Mouse (Mus musculus) ovary, postnatal 10 days (tissue): ENCODE results near the gene Tmem19.
"Not testable (repeated sequence)": the region's sequence is repeated elsewhere in the genome, so short reads cannot be mapped to it uniquely, and the experiment has no call there.

Experiments used
- DNase-seq: peaks from one replicate; pipeline ENCODE4 v3.0.0; 2022; ENCODE audit warnings: low spot score

Gene Tmem19

GRCm38 (mm10) chr10:115348131-115348530 lies 14.2 kb downstream of the Tmem19 start:
- DNase-seq = no peak

DNA sequence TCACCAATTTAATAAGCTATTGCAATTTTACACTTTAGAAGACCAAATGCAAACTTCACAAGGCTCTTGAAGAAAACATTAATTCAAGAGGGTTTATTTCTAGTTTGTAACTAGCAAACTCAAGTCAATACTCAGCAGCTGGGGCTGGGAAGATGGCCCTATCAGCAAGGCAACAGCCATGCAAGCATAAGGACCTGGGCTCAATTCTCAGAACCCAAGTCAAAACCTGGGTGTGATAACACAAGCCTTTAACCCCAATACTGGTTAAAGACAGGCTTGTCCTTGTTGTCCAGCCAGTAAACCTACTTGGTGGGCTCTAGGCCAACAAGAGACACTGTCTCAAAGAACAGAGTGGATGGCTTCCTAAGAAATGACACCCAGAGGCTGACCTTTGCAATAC lies 15.9 kb downstream of the Tmem19 start:
- DNase-seq = no peak

DNA sequence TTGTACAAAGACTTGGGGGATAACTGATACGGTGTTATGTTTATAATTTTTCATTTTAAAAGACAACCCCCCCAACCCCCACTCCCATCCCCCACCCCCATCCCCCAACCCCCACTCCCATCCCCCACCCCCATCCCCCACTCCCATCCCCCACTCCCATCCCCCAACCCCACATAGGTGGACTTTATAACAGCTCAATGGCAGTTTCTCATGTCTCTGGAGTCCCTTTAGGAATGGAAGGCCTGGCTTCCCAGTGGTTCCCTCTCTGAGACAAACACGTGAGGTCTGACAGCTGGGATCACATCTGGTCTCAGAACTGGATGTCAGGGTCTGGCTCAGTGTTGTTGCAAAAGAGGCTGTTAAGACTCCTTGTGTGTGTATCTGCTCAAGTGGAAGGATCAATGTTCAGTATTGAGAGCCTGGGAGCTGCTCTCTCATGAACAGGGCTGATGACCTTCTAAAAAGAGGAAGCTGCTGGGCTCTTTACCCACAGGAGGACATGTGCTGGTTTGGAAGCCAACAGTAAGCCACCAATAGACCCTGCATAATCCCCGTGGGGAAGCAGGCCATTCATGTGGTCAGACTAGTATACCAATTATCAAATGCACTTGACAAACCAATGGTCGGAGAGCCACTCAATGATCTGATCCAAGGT lies 19.4 kb downstream of the Tmem19 start:
- no peak for DNase-seq

GRCm38 (mm10) chr10:115339820-115340328 lies 22.4 kb downstream of the Tmem19 start:
- DNase-seq = no peak

DNA sequence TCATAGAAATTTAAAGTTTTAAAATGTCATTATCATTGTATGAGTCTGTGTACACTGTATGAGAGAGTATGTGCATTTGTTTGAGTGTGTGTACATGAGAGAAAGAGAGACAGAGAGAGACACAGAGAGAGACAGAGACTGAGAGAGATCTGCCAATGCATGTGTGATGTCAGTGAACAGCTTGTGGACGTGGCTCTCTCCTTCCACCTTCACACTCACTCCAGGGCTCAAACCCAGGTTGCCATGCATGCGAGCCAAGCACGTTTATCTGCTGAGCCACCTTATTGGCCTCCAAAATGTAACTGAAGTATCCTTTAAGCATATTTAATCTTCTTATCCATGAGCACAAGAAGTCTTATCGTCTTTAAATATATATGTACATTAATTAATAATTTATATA lies 25.4 kb downstream of the Tmem19 start:
- DNase-seq = no peak

- no peak for DNase-seq
Observed at GRCm38 (mm10) chr10:115333528-115333927, 28.8 kb downstream of the Tmem19 start.

- no peak for DNase-seq
Observed at GRCm38 (mm10) chr10:115332997-115333396, 29.3 kb downstream of the Tmem19 start.

- no peak for DNase-seq
Observed at GRCm38 (mm10) chr10:115332420-115332952, 29.8 kb downstream of the Tmem19 start.

DNA sequence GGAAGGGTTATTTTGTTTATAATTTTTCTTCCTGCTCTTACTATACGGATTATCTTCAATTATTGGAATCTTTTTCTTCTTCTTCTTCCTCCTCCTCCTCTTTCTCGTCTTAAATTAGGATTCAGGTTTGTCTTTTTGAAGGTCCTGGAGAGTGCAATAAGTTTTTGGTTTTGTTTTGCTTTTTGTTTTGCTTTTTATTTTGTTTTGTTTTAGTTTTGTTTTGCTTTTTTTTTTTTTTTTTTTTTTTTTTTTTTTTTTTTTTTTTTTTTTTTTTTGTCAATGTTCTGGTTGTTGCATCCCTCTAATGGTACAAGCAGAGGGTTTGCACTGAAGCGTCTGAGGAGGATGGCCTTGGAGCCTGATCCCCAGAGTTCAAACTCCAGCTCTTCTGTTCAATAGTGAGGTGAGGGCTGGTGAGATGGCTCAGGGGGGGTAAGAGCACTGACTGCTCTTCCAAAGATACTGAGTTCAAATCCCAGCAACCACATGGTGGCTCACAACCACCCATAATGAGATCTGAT lies 33.2 kb downstream of the Tmem19 start:
- no peak for DNase-seq

GRCm38 (mm10) chr10:115328514-115328913 lies 33.8 kb downstream of the Tmem19 start:
- DNase-seq = no peak

GRCm38 (mm10) chr10:115323295-115323694 lies 39.0 kb downstream of the Tmem19 start:
- DNase-seq = peak; percentile 17

DNA sequence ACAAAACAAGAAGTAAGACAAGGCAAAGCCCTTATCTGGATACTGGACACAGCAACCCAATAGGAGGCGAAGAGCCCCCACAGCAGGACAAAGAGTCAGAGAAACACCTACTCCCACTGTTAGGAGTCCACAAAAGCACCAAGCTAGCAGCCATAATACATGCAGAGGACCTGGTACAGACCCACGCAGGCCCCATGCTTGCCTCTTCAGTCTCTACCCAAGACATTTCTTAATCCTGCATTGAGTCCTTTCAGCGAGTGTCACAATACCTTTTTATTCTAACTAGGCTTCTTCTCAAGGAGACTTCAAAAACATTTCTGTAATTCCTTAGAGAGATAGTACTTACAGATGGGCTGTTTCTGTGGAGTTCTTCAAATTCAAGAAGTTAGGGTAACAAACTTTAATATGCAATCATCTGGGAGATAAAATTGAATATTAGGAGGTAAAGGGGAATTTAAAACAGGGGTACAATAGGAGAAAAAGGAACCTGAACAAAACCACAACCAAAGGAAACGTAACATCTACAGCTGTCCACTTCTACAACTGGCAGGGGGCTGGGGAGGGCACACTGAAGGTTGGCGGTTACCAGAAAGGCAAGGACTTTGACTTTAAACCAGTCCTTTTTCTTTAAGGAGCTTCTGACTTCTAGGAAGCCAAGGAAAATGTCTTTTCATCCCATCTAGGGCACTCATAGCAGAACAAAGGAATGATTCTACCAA lies 40.8 kb downstream of the Tmem19 start:
- DNase-seq = no peak

DNA sequence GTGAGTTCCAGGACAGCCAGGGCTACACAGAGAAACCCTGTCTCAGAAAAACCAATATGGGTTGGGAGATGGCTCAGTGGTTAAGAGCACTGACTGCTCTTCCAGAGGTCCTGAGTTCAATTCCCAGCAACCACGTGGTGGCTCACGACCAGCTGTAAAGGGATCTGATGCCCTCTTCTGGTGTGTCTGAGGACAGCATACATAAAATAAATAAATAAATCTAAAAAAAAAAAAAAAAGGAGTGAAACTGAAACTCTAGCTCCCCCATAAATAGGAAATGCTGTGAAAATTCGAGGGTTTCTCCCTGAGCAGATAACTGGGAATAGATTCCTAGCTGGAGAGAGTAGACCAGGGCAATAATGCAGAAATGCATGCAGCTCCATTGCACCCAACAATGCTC lies 43.9 kb downstream of the Tmem19 start:
- DNase-seq = not testable (repeated sequence)

- no peak for DNase-seq
Observed at GRCm38 (mm10) chr10:115316313-115316712, 46.0 kb downstream of the Tmem19 start.

- DNase-seq = peak; percentile 99
Observed at GRCm38 (mm10) chr10:115315473-115316171, 46.7 kb downstream of the Tmem19 start, which contains the start of gene Rab21. Rab21 (minus strand) TSS chr10:115315594.

DNA sequence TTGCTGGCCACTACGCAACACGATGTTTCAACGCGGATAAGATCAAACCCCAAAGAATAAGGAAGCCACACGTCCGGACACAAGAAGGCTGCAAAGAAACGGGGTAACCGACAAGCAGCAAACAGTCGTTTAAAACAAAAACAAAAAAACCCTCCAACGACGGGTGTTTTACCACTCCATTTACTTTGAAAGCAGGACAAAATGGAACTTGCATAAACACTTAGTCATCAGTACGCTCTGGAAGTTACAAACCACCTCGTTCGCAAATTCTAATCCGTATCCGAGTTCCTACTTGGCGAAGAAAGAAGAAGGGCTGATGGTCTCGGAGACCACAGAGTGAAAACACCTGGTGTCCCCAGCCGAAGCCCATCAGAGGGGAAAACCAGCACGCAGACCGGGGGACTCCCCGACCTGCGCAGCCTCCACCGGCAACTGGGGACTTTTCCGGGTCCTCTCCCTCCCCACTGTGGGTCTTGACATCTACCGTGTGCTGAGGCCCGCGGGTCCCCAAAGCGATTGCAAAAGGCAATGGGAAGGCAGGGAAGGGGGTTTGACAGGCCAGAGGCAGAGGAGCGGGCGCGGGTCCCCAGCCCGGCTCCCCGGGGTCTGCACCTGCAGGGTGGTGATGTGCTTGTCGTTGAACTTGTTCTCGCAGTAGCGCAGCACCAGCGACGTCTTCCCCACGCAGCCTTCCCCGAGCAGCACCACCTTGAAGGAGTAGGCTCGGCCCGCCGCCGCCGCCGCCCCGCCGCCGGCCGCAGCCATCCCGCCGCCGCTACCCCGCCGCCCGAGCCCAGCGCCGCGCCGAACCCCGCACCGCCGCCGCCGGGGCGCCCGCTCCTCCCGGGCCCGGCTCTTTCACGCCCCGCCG lies 47.5 kb downstream of the Tmem19 start:
- peak; percentile 37 for DNase-seq

DNA sequence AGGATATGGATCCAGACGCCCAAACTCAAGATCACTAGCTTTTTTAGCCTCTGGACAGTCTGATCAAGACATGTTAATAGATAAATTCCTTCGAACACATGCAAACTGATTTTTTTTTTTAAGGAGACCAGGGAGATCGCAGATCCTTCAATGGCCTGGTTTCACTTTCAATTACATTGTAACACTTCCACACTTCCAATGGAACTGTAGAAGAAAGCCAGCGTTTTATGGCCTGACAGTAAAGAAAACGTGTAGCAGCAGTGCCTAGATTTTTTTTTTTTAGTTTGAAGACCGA lies 48.1 kb downstream of the Tmem19 start:
- no peak for DNase-seq

GRCm38 (mm10) chr10:115313641-115314286 lies 48.5 kb downstream of the Tmem19 start:
- DNase-seq = no peak

DNA sequence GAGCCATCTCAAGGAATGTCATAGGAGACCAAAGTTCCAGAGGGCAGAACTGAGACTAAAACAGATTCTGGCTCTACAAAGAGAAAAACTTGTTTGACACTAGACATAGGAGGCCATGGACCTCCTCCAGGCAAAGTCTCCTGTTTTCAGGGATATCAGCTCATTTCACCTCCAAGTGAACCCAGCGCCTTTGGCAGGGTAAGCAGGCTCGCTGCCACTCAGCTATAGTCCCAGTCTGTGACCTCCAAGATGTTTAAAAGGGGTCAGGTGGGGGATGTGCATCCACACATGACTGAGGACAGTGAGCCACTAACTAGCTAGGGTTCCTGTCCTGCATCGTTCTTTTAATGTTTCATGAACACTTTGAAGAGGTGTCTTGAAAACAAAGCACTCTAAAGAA lies 49.6 kb downstream of the Tmem19 start:
- no peak for DNase-seq

GRCm38 (mm10) chr10:115312194-115312593 lies 50.1 kb downstream of the Tmem19 start:
- no peak for DNase-seq
